Mouse (Mus musculus): ENCODE data around the gene Ssbp3. TPM values are rescaled to one million over a fixed set of nuclear protein-coding genes. Genes with fewer than 3 reads are reported as not detected.

Ssbp3 gene
- total RNA-seq, 1 experiment: 42.6 TPM

DNA sequence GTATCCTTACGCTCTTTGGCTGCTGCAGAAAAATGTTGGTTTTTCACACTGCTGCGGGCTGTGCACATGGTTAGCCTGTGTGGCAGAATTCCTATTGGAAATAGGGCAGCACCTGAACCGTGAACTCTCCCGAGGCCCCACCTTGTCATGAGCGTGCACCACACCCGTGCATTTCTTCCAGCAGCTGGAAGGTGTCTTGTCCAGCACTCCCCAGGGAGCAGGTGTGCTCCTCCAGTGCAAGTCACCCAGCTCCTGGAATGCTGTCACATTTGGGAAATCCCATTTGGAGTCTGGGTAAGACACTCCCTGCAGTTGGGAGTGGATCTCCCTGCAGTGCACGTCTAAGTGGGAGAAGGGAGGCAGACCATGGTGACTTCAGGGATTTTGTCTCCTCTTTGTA lies 38.0 kb downstream of the Ssbp3 start:
- peaks cover 5% of the 10 kb centered on the region; the same call in 1 of the 2 replicates for H3K36me3 ChIP-seq (ENCODE audit: control insufficient read depth, insufficient read depth, low read length, poor library complexity, severe bottlenecking)
- no peak for DNase-seq (ENCODE audit: low read depth, low spot score)
- in situ Hi-C loops (cut with MboI; ENCODE audit: low sequenced_read_pairs in 2 of 2, unreplicated experiment in 2 of 2): no loop called here
- peaks cover 28 to 50% of the 10 kb centered on the region in 2 experiments for H3K4me1 ChIP-seq (ENCODE audit: control insufficient read depth in 2 of 2, insufficient read depth in 2 of 2, low read length in 2 of 2, poor library complexity in 1 of 2)
- no peaks in the 10 kb centered on the region for H3K9me3 ChIP-seq (ENCODE audit: control insufficient read depth, insufficient read depth, low read depth, low read length)
- TF ChIP-seq CHD2 (IDR thresholded peaks at IDR 0.05; ENCODE audit: low read depth, low read length) (no peak), HCFC1 (IDR thresholded peaks at IDR 0.05; ENCODE audit: borderline replicate concordance, insufficient read depth, low read length) (no peak), MAFK (IDR thresholded peaks at IDR 0.05; ENCODE audit: insufficient read depth, low read depth, low read length) (no peak), ZNF384 (IDR thresholded peaks at IDR 0.05; ENCODE audit: low read depth, low read length) (no peak), ZC3H11A (IDR thresholded peaks at IDR 0.05; ENCODE audit: borderline replicate concordance, low read depth, low read length) (no peak)
- peak overlapping the region; percentile 32; the same call in 1 of the 2 replicates for H3K27ac ChIP-seq (ENCODE audit: insufficient read depth, low read depth, low read length, poor library complexity, severe bottlenecking)
- no peak overlapping the region; the same call in 1 of the 2 replicates for H3K9ac ChIP-seq (ENCODE audit: insufficient read depth, low read depth, low read length, poor library complexity, severe bottlenecking)
- no peak overlapping the region for H3K4me3 ChIP-seq (ENCODE audit: insufficient read depth in 1 of 2, low read depth in 1 of 2, low read length in 2 of 2, poor library complexity in 1 of 2, severe bottlenecking in 1 of 2)

- H3K4me1 ChIP-seq (ENCODE audit: control insufficient read depth in 2 of 2, insufficient read depth in 2 of 2, low read length in 2 of 2, poor library complexity in 1 of 2): peaks cover 31 to 52% of the 10 kb centered on the region in 2 experiments
- H3K27ac ChIP-seq (ENCODE audit: insufficient read depth, low read depth, low read length, poor library complexity, severe bottlenecking): no peak overlapping the region; the same call in 1 of the 2 replicates
- H3K4me3 ChIP-seq (ENCODE audit: insufficient read depth in 1 of 2, low read depth in 1 of 2, low read length in 2 of 2, poor library complexity in 1 of 2, severe bottlenecking in 1 of 2): no peak overlapping the region
- H3K9me3 ChIP-seq (ENCODE audit: control insufficient read depth, insufficient read depth, low read depth, low read length): no peaks in the 10 kb centered on the region
- H3K9ac ChIP-seq (ENCODE audit: insufficient read depth, low read depth, low read length, poor library complexity, severe bottlenecking): no peak overlapping the region
- H3K36me3 ChIP-seq (ENCODE audit: control insufficient read depth, insufficient read depth, low read length, poor library complexity, severe bottlenecking): peaks cover 5% of the 10 kb centered on the region; the same call in 1 of the 2 replicates
- DNase-seq (ENCODE audit: low read depth, low spot score): no peak
- in situ Hi-C loops (cut with MboI; ENCODE audit: low sequenced_read_pairs in 2 of 2, unreplicated experiment in 2 of 2): no loop called here
- no peak for TF ChIP-seq CHD2 (IDR thresholded peaks at IDR 0.05; ENCODE audit: low read depth, low read length)
- no peak for TF ChIP-seq ZNF384 (IDR thresholded peaks at IDR 0.05; ENCODE audit: low read depth, low read length)
- no peak for TF ChIP-seq MAFK (IDR thresholded peaks at IDR 0.05; ENCODE audit: insufficient read depth, low read depth, low read length)
- no peak for TF ChIP-seq HCFC1 (IDR thresholded peaks at IDR 0.05; ENCODE audit: borderline replicate concordance, insufficient read depth, low read length)
- TF ChIP-seq ZC3H11A (IDR thresholded peaks at IDR 0.05; ENCODE audit: borderline replicate concordance, low read depth, low read length): no peak
These were observed 38.7 kb downstream of the Ssbp3 start for GRCm38 (mm10) chr4:106949200-106949599.

DNA sequence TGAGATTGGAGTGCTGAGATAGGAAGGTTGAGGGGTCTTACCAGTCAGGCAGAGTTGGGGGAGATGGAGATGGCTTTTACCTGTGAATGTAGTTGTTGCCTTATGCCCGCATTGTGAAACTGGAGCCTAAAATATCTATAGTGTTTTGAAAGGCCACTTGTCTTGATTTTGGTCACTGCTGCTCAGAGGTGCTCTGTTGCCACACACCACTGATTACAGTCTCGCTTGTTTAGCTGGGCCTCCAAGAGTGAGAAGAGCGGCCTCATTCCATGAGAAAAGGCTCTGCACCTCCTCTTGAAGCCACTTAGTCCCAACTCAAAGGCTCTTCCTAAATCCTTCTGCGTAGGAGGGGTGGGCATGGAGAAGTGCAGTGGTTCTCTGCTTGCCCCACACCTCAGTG lies 40.3 kb downstream of the Ssbp3 start:
- in situ Hi-C loops (cut with MboI; ENCODE audit: low sequenced_read_pairs in 2 of 2, unreplicated experiment in 2 of 2): no loop called here
- H3K9ac ChIP-seq (ENCODE audit: insufficient read depth, low read depth, low read length, poor library complexity, severe bottlenecking): no peak overlapping the region
- H3K36me3 ChIP-seq (ENCODE audit: control insufficient read depth, insufficient read depth, low read length, poor library complexity, severe bottlenecking): peaks cover 7% of the 10 kb centered on the region; the same call in 1 of the 2 replicates
- H3K9me3 ChIP-seq (ENCODE audit: control insufficient read depth, insufficient read depth, low read depth, low read length): no peaks in the 10 kb centered on the region
- TF ChIP-seq CHD2 (IDR thresholded peaks at IDR 0.05; ENCODE audit: low read depth, low read length) (no peak), MAFK (IDR thresholded peaks at IDR 0.05; ENCODE audit: insufficient read depth, low read depth, low read length) (no peak), ZNF384 (IDR thresholded peaks at IDR 0.05; ENCODE audit: low read depth, low read length) (no peak), HCFC1 (IDR thresholded peaks at IDR 0.05; ENCODE audit: borderline replicate concordance, insufficient read depth, low read length) (no peak), ZC3H11A (IDR thresholded peaks at IDR 0.05; ENCODE audit: borderline replicate concordance, low read depth, low read length) (no peak)
- H3K4me1 ChIP-seq (ENCODE audit: control insufficient read depth in 2 of 2, insufficient read depth in 2 of 2, low read length in 2 of 2, poor library complexity in 1 of 2): peaks cover 30 to 57% of the 10 kb centered on the region in 2 experiments
- DNase-seq (ENCODE audit: low read depth, low spot score): no peak
- no peak overlapping the region for H3K4me3 ChIP-seq (ENCODE audit: insufficient read depth in 1 of 2, low read depth in 1 of 2, low read length in 2 of 2, poor library complexity in 1 of 2, severe bottlenecking in 1 of 2)
- H3K27ac ChIP-seq (ENCODE audit: insufficient read depth, low read depth, low read length, poor library complexity, severe bottlenecking): no peak overlapping the region

DNA sequence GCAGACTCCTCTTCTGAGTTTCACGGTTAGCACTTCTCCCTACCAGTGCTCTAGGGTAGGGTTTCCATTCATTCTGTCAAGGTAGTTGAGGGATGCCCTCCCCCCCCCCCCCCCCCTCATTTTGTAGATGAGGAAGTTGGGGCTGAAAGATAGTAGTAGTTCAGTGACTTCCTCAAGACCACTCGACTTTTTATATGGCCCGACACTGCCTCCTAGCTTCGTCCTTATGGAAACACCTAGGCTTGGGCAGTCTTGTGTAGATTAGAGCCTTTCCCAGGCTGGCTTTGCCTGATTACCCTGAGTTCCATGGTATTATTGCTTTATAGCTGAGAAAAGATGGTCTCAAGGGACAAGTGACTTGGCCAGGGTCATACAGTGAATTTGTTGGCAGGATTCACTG lies 41.0 kb downstream of the Ssbp3 start:
- Histone ChIP-seq H3K4me1 (ENCODE audit: control insufficient read depth in 2 of 2, insufficient read depth in 2 of 2, low read length in 2 of 2, poor library complexity in 1 of 2) (peaks cover 33 to 62% of the 10 kb centered on the region in 2 experiments), H3K36me3 (ENCODE audit: control insufficient read depth, insufficient read depth, low read length, poor library complexity, severe bottlenecking) (peaks cover 7% of the 10 kb centered on the region; the same call in 1 of the 2 replicates), H3K4me3 (ENCODE audit: insufficient read depth in 1 of 2, low read depth in 1 of 2, low read length in 2 of 2, poor library complexity in 1 of 2, severe bottlenecking in 1 of 2) (no peak overlapping the region), H3K9ac (ENCODE audit: insufficient read depth, low read depth, low read length, poor library complexity, severe bottlenecking) (no peak overlapping the region), H3K27ac (ENCODE audit: insufficient read depth, low read depth, low read length, poor library complexity, severe bottlenecking) (no peak overlapping the region), H3K9me3 (ENCODE audit: control insufficient read depth, insufficient read depth, low read depth, low read length) (no peaks in the 10 kb centered on the region)
- no peak for DNase-seq (ENCODE audit: low read depth, low spot score)
- TF ChIP-seq CHD2 (IDR thresholded peaks at IDR 0.05; ENCODE audit: low read depth, low read length): no peak
- TF ChIP-seq ZNF384 (IDR thresholded peaks at IDR 0.05; ENCODE audit: low read depth, low read length): no peak
- no peak for TF ChIP-seq ZC3H11A (IDR thresholded peaks at IDR 0.05; ENCODE audit: borderline replicate concordance, low read depth, low read length)
- TF ChIP-seq MAFK (IDR thresholded peaks at IDR 0.05; ENCODE audit: insufficient read depth, low read depth, low read length): no peak
- TF ChIP-seq HCFC1 (IDR thresholded peaks at IDR 0.05; ENCODE audit: borderline replicate concordance, insufficient read depth, low read length): no peak
- in situ Hi-C loops (cut with MboI; ENCODE audit: low sequenced_read_pairs in 2 of 2, unreplicated experiment in 2 of 2): no loop called here

All from ES-E14 (cell line).